Mouse (Mus musculus): ENCODE results near the gene Ric1. TPM values are rescaled to one million over a fixed set of nuclear protein-coding genes. Genes with fewer than 3 reads are reported as not detected.

Gene Ric1
- polyA plus RNA-seq, 1 experiment from 2014 or later: 6.5 TPM

GRCm38 (mm10) chr19:29612102-29612501, 90.0 kb downstream of the Ric1 start:
- H3K27me3 ChIP-seq: peaks cover 44% of the 10 kb centered on the region

GRCm38 (mm10) chr19:29641055-29641454, 119.0 kb downstream of the Ric1 start:
- no peaks in the 10 kb centered on the region; the same call in 1 of the 2 replicates for H3K36me3 ChIP-seq
- H3K4me1 ChIP-seq (replicated peaks): peaks cover 13% of the 10 kb centered on the region
- H3K9ac ChIP-seq: no peak overlapping the region
- H3K27me3 ChIP-seq: 0 out of 2 replicates have a peak, but pooled peaks cover 3% of the 10 kb centered on the region
- ATAC-seq (replicated peaks; ENCODE audit: insufficient number of reproducible peaks, insufficient read depth, low FRiP score, low read depth): peak; percentile 55; the same call in 1 of the 2 replicates
- H3K9me3 ChIP-seq (replicated peaks): no peaks in the 10 kb centered on the region
- 44% methylated on average over 9 of the region's 9 CpGs for WGBS
- H3K4me3 ChIP-seq: peak overlapping the region; percentile 7; the same call in 1 of the 2 replicates
- H3K27ac ChIP-seq: no peak overlapping the region
- H3K4me2 ChIP-seq: peak overlapping the region; percentile 29

More at GRCm38 (mm10) chr19:29612102-29612501, 90.0 kb downstream of the Ric1 start:
- Histone ChIP-seq H3K4me2 (no peak overlapping the region), H3K4me3 (no peak overlapping the region), H3K4me1 (replicated peaks) (peaks cover 6% of the 10 kb centered on the region), H3K9ac (no peak overlapping the region), H3K36me3 (no peaks in the 10 kb centered on the region; the same call in 1 of the 2 replicates), H3K27ac (no peak overlapping the region), H3K9me3 (replicated peaks) (no peaks in the 10 kb centered on the region)
- WGBS: 84% methylated on average over 2 of the region's 2 CpGs
- no peak for ATAC-seq (replicated peaks; ENCODE audit: insufficient number of reproducible peaks, insufficient read depth, low FRiP score, low read depth)

GRCm38 (mm10) chr19:29641510-29641909, 119.4 kb downstream of the Ric1 start:
- 76% methylated on average over 5 of the region's 5 CpGs for WGBS
- Histone ChIP-seq H3K27me3 (0 out of 2 replicates have a peak, but pooled peaks cover 3% of the 10 kb centered on the region), H3K36me3 (no peaks in the 10 kb centered on the region; the same call in 1 of the 2 replicates), H3K9ac (no peak overlapping the region), H3K27ac (no peak overlapping the region; the same call in 1 of the 2 replicates), H3K4me1 (replicated peaks) (peaks cover 13% of the 10 kb centered on the region), H3K4me2 (peak overlapping the region; percentile 29), H3K4me3 (0 out of 2 replicates have a peak overlapping the region, but pooled peaks have one; percentile 7), H3K9me3 (replicated peaks) (no peaks in the 10 kb centered on the region)
- no peak for ATAC-seq (replicated peaks; ENCODE audit: insufficient number of reproducible peaks, insufficient read depth, low FRiP score, low read depth)

GRCm38 (mm10) chr19:29642211-29642610, 120.1 kb downstream of the Ric1 start:
- H3K27me3 ChIP-seq: 0 out of 2 replicates have a peak, but pooled peaks cover 3% of the 10 kb centered on the region
- no peak overlapping the region for H3K4me3 ChIP-seq
- H3K27ac ChIP-seq: no peak overlapping the region
- no peak overlapping the region for H3K9ac ChIP-seq
- no peaks in the 10 kb centered on the region; the same call in 1 of the 2 replicates for H3K36me3 ChIP-seq
- H3K4me2 ChIP-seq: no peak overlapping the region
- 53% methylated on average over 6 of the region's 6 CpGs for WGBS
- no peak for ATAC-seq (replicated peaks; ENCODE audit: insufficient number of reproducible peaks, insufficient read depth, low FRiP score, low read depth)
- no peaks in the 10 kb centered on the region for H3K9me3 ChIP-seq (replicated peaks)
- H3K4me1 ChIP-seq (replicated peaks): peaks cover 13% of the 10 kb centered on the region

GRCm38 (mm10) chr19:29643194-29643922, 121.3 kb downstream of the Ric1 start:
- Histone ChIP-seq H3K4me3 (no peak overlapping the region), H3K4me2 (no peak overlapping the region), H3K9ac (no peak overlapping the region), H3K4me1 (replicated peaks) (peaks cover 14% of the 10 kb centered on the region), H3K27me3 (0 out of 2 replicates have a peak, but pooled peaks cover 3% of the 10 kb centered on the region), H3K9me3 (replicated peaks) (no peaks in the 10 kb centered on the region), H3K27ac (no peak overlapping the region), H3K36me3 (no peaks in the 10 kb centered on the region; the same call in 1 of the 2 replicates)
- 85% methylated on average over 11 of the region's 11 CpGs for WGBS
- no peak for ATAC-seq (replicated peaks; ENCODE audit: insufficient number of reproducible peaks, insufficient read depth, low FRiP score, low read depth)

GRCm38 (mm10) chr19:29644747-29645146, 122.7 kb downstream of the Ric1 start:
- 92% methylated on average over 6 of the region's 6 CpGs for WGBS
- no peak overlapping the region for H3K4me2 ChIP-seq
- no peak overlapping the region for H3K9ac ChIP-seq
- peaks cover 16% of the 10 kb centered on the region for H3K4me1 ChIP-seq (replicated peaks)
- H3K27me3 ChIP-seq: 0 out of 2 replicates have a peak, but pooled peaks cover 5% of the 10 kb centered on the region
- H3K27ac ChIP-seq: no peak overlapping the region
- H3K36me3 ChIP-seq: no peaks in the 10 kb centered on the region; the same call in 1 of the 2 replicates
- ATAC-seq (replicated peaks; ENCODE audit: insufficient number of reproducible peaks, insufficient read depth, low FRiP score, low read depth): no peak
- no peak overlapping the region for H3K4me3 ChIP-seq
- no peaks in the 10 kb centered on the region for H3K9me3 ChIP-seq (replicated peaks)

- H3K27me3 ChIP-seq: 0 out of 2 replicates have a peak, but pooled peaks cover 13% of the 10 kb centered on the region
- peak within 1 kb of the TSS; percentile 82 for H3K27ac ChIP-seq
These were observed 125.8 kb downstream of the Ric1 start, which contains the start of gene Ermp1 for GRCm38 (mm10) chr19:29647651-29648549. TSS of gene Ermp1 (minus strand) at chr19:29648415.

GRCm38 (mm10) chr19:29648550-29648914, 126.5 kb downstream of the Ric1 start:
- Histone ChIP-seq H3K27me3 (0 out of 2 replicates have a peak, but pooled peaks cover 17% of the 10 kb centered on the region), H3K4me2 (peak overlapping the region; percentile 93), H3K4me1 (replicated peaks) (peaks cover 3% of the 10 kb centered on the region; the same call in 1 of the 2 replicates), H3K9ac (no peak overlapping the region), H3K36me3 (no peaks in the 10 kb centered on the region; the same call in 1 of the 2 replicates), H3K4me3 (peak overlapping the region; percentile 95), H3K27ac (no peak overlapping the region), H3K9me3 (replicated peaks) (no peaks in the 10 kb centered on the region)
- WGBS: 26% methylated on average over 4 of the region's 4 CpGs
- ATAC-seq (replicated peaks; ENCODE audit: insufficient number of reproducible peaks, insufficient read depth, low FRiP score, low read depth): no peak

More at GRCm38 (mm10) chr19:29647651-29648549, 125.8 kb downstream of the Ric1 start, which contains the start of gene Ermp1:
- Histone ChIP-seq H3K36me3 (no peaks in the 10 kb centered on the region; the same call in 1 of the 2 replicates), H3K4me1 (replicated peaks) (peaks cover 3% of the 10 kb centered on the region; the same call in 1 of the 2 replicates), H3K4me3 (peak within 1 kb of the TSS; percentile 95), H3K4me2 (peak within 1 kb of the TSS; percentile 93), H3K9ac (peak within 1 kb of the TSS; percentile 88), H3K9me3 (replicated peaks) (no peaks in the 10 kb centered on the region)
- ATAC-seq (replicated peaks; ENCODE audit: insufficient number of reproducible peaks, insufficient read depth, low FRiP score, low read depth): peak; percentile 91
- WGBS: under 1% methylated on average over 89 of the region's 90 CpGs

GRCm38 (mm10) chr19:29649683-29650082, 127.6 kb downstream of the Ric1 start:
- Histone ChIP-seq H3K36me3 (no peaks in the 10 kb centered on the region; the same call in 1 of the 2 replicates), H3K4me1 (replicated peaks) (peaks cover 3% of the 10 kb centered on the region; the same call in 1 of the 2 replicates), H3K4me3 (no peak overlapping the region), H3K9me3 (replicated peaks) (no peaks in the 10 kb centered on the region), H3K9ac (no peak overlapping the region), H3K27ac (no peak overlapping the region), H3K27me3 (0 out of 2 replicates have a peak, but pooled peaks cover 17% of the 10 kb centered on the region), H3K4me2 (no peak overlapping the region)
- no peak for ATAC-seq (replicated peaks; ENCODE audit: insufficient number of reproducible peaks, insufficient read depth, low FRiP score, low read depth)
- WGBS: 79% methylated on average over 1 of the region's 1 CpGs

- no peaks in the 10 kb centered on the region; the same call in 1 of the 2 replicates for H3K4me1 ChIP-seq (replicated peaks)
- no peak overlapping the region for H3K4me2 ChIP-seq
- no peak overlapping the region for H3K4me3 ChIP-seq
- no peaks in the 10 kb centered on the region for H3K36me3 ChIP-seq
- no peak for ATAC-seq (replicated peaks; ENCODE audit: insufficient number of reproducible peaks, insufficient read depth, low FRiP score, low read depth)
- H3K9me3 ChIP-seq (replicated peaks): no peaks in the 10 kb centered on the region
- 78% methylated on average over 9 of the region's 9 CpGs for WGBS
- peaks cover 22% of the 10 kb centered on the region for H3K27me3 ChIP-seq
- no peak overlapping the region for H3K9ac ChIP-seq
- no peak overlapping the region for H3K27ac ChIP-seq
These were observed 131.7 kb downstream of the Ric1 start for GRCm38 (mm10) chr19:29653768-29654265.
